Mouse (Mus musculus) embryonic facial prominence, embryonic 12.5 days (tissue): ENCODE data around the gene 1700088E04Rik. TPM values are rescaled to one million over a fixed set of nuclear protein-coding genes. Genes with fewer than 3 reads are reported as not detected.

Experiments used
- ATAC-seq: fragments of 200-750 bp; cut with Nextera tagmentation; 2 replicates; pipeline ENCODE4 v1.8.0; 2017; ENCODE audit not compliant: insufficient number of reproducible peaks, insufficient read depth, low FRiP score, low TSS enrichment
- H3K27ac ChIP-seq: fragments of 300-500 bp; sonication (generic); 2 replicates; pipeline ENCODE4 v1.5.1; 2016; ENCODE audit warnings: mild to moderate bottlenecking
- H3K27me3 ChIP-seq: fragments of 300-500 bp; sonication (generic); 2 replicates; pipeline ENCODE4 v1.6.1; 2016; ENCODE audit warnings: mild to moderate bottlenecking, moderate library complexity
- H3K36me3 ChIP-seq: fragments of 300-500 bp; sonication (generic); 2 replicates; pipeline ENCODE4 v1.6.1; 2016; ENCODE audit warnings: mild to moderate bottlenecking
- H3K4me1 ChIP-seq: fragments of 300-500 bp; sonication (generic); 2 replicates; pipeline ENCODE4 v1.6.1; 2016
- H3K4me2 ChIP-seq: fragments of 300-500 bp; sonication (generic); replicated peaks from 2 replicates; pipeline ENCODE4 v1.6.1; 2016; ENCODE audit warnings: mild to moderate bottlenecking, moderate library complexity
- H3K4me3 ChIP-seq: fragments of 300-500 bp; sonication (generic); 2 replicates; pipeline ENCODE4 v1.5.1; 2016; ENCODE audit warnings: mild to moderate bottlenecking
- H3K9ac ChIP-seq: fragments of 300-500 bp; sonication (generic); 2 replicates; pipeline ENCODE4 v1.6.1; 2016; ENCODE audit warnings: mild to moderate bottlenecking, moderate library complexity
- H3K9me3 ChIP-seq: fragments of 300-500 bp; sonication (generic); 2 replicates; pipeline ENCODE4 v1.6.1; 2016; ENCODE audit warnings: mild to moderate bottlenecking, moderate library complexity
- WGBS: fragments of 180-500 bp; shearing (Covaris S2); methylation state at CpG from one replicate; pipeline ENCODE4 v1.1.7; 2016; 5-methylcytosine and 5-hydroxymethylcytosine counted together
- polyA plus RNA-seq: library from polyadenylated mRNA; unstranded; fragments of >200 nt; fragmentation: Nextera tagmentation; extraction: Ambion mirVana; gene quantifications from 2 replicates; pipeline ENCODE4 v1.2.1, GENCODE M21; 2016

1700088E04Rik gene
- 7.3 and 7.4 TPM in 2 replicates for polyA plus RNA-seq

GRCm38 (mm10) chr15:79140866-79141565 is at the start of gene 1700088E04Rik, which contains the start of gene Polr2f:
TSS of gene 1700088E04Rik (minus strand) at chr15:79141253.
TSS of gene Polr2f (plus strand) at chr15:79141009.
- Histone ChIP-seq H3K9ac (peak within 1 kb of the TSS; percentile 65), H3K27ac (no peak within 1 kb of the TSS), H3K27me3 (no peaks in the 10 kb centered on the region), H3K36me3 (peaks cover 21% of the 10 kb centered on the region), H3K4me3 (peak within 1 kb of the TSS; percentile 69), H3K4me2 (peak within 1 kb of the TSS; percentile 89), H3K4me1 (peaks cover 16% of the 10 kb centered on the region), H3K9me3 (no peaks in the 10 kb centered on the region)
- under 1% methylated on average over 57 of the region's 57 CpGs for WGBS
- ATAC-seq, result peak; percentile 74

DNA sequence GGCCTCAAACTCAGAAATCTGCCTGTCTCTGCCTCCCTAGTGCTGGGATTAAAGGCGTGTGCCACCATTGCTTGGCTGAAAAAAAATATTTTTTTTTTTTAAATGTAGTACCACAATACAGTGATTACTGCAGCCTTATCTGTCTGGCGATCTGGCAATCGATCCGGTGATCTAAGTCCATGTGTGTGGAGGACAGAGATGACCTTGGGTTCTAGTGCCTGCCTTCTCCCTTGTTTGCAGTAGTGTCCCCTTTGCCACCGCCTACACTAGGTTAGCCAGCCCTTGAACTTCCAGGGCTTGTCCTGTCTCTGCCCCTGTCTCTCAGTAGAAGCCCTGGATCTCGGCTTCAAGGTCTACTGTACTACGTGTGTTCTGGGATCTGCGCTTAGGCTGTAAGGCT is 46.8 kb upstream of the 1700088E04Rik start:
- H3K9me3 ChIP-seq, result no peaks in the 10 kb centered on the region
- H3K27me3 ChIP-seq, result no peaks in the 10 kb centered on the region
- no peak overlapping the region for H3K4me2 ChIP-seq
- no peak overlapping the region for H3K27ac ChIP-seq
- ATAC-seq, result no peak
- peaks cover 2% of the 10 kb centered on the region; the same call in 1 of the 2 replicates for H3K4me1 ChIP-seq
- H3K9ac ChIP-seq, result no peak overlapping the region
- no peaks in the 10 kb centered on the region for H3K36me3 ChIP-seq
- 93% methylated on average over 8 of the region's 8 CpGs for WGBS
- no peak overlapping the region for H3K4me3 ChIP-seq

DNA sequence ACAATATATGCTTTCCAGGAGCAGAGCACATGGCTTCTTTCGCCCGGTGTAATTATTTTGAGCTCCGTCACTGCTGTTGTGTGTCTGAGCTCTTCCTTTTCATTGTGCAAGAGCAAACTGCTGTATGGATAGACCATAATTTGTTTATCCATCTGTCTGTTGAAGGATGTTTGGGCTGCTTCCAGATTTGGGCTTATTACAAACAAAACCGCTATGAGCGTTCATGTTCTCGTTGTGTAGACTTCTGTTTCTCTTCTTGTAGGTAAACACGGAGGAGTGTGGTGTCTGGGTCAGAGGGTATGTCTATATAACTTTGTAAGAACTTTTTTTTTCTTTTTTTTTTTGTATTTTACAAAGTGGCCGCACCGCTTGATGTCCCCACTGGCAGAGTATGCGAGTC is 44.2 kb upstream of the 1700088E04Rik start:
- no peaks in the 10 kb centered on the region for H3K4me1 ChIP-seq
- H3K9me3 ChIP-seq, result no peaks in the 10 kb centered on the region
- H3K27ac ChIP-seq, result no peak overlapping the region
- ATAC-seq, result no peak
- no peak overlapping the region for H3K4me2 ChIP-seq
- no peaks in the 10 kb centered on the region for H3K27me3 ChIP-seq
- H3K4me3 ChIP-seq, result no peak overlapping the region
- WGBS, result 86% methylated on average over 10 of the region's 10 CpGs
- H3K9ac ChIP-seq, result no peak overlapping the region
- no peaks in the 10 kb centered on the region for H3K36me3 ChIP-seq

- no peaks in the 10 kb centered on the region for H3K27me3 ChIP-seq
- H3K9me3 ChIP-seq, result no peaks in the 10 kb centered on the region
- no peak overlapping the region for H3K27ac ChIP-seq
- H3K4me2 ChIP-seq, result no peak overlapping the region
- 43% methylated on average over 6 of the region's 6 CpGs for WGBS
- no peaks in the 10 kb centered on the region for H3K36me3 ChIP-seq
- no peak for ATAC-seq
- no peak overlapping the region for H3K4me3 ChIP-seq
- peaks cover 5% of the 10 kb centered on the region; the same call in 1 of the 2 replicates for H3K4me1 ChIP-seq
- H3K9ac ChIP-seq, result no peak overlapping the region
These were observed 35.9 kb upstream of the 1700088E04Rik start for GRCm38 (mm10) chr15:79176905-79177304.

DNA sequence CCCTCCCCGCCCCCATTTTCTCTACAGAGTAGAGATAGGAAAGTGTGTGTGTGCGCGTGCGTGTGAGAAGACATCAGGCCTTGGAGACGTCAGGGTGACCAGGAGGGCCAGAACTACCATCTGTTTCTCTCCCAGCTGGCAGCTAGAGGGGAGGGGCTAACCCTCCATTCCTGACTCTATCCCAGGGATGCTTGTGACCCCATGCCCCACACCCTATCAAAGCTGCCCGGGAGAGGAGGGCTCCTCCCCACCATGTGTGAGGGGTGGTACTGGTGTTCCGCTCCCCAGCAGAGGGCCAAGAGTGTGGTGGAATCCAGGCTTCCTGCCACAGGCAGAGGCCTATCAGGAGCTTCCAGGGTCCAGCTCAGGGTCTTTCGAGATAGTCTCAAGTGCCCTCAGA is 25.7 kb upstream of the 1700088E04Rik start:
- Histone ChIP-seq H3K4me3 (no peak overlapping the region), H3K9me3 (no peaks in the 10 kb centered on the region), H3K9ac (no peak overlapping the region), H3K4me2 (no peak overlapping the region), H3K27me3 (peaks cover 47% of the 10 kb centered on the region), H3K27ac (peak overlapping the region; percentile 52; the same call in 1 of the 2 replicates), H3K4me1 (peaks cover 18% of the 10 kb centered on the region), H3K36me3 (no peaks in the 10 kb centered on the region)
- no peak for ATAC-seq
- WGBS, result 45% methylated on average over 8 of the region's 8 CpGs

DNA sequence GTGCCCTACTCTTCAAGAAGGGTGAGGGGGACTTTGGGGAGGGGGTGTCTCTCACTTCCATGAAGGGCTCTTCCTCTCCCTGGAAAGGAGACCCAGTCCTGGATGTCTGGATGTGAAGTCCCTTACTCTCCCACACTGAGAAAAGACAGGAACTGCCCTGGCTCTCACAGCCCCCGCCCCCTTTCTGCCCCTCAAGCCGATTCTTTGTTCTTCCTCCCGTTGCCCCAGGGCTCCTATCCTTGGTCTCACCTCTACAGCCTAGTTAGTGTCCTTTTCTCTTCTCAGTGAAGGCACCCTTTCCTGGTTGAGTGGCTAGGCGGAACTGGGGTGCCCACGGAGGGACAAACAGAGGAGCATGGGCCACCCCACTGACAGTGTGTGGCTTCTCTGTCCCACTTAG is 24.1 kb upstream of the 1700088E04Rik start, which contains the start of gene Sox10:
Sox10 (minus strand) TSS at position 101 of the 400 bp plus-strand sequence.
- Histone ChIP-seq H3K27ac (peak within 1 kb of the TSS; percentile 52), H3K9me3 (no peaks in the 10 kb centered on the region), H3K9ac (peak within 1 kb of the TSS; percentile 40; the same call in 1 of the 2 replicates), H3K27me3 (peaks cover 61% of the 10 kb centered on the region), H3K4me1 (peaks cover 18% of the 10 kb centered on the region), H3K4me2 (peak within 1 kb of the TSS; percentile 39), H3K4me3 (peak within 1 kb of the TSS; percentile 33), H3K36me3 (no peaks in the 10 kb centered on the region)
- WGBS, result 31% methylated on average over 5 of the region's 5 CpGs
- no peak for ATAC-seq

DNA sequence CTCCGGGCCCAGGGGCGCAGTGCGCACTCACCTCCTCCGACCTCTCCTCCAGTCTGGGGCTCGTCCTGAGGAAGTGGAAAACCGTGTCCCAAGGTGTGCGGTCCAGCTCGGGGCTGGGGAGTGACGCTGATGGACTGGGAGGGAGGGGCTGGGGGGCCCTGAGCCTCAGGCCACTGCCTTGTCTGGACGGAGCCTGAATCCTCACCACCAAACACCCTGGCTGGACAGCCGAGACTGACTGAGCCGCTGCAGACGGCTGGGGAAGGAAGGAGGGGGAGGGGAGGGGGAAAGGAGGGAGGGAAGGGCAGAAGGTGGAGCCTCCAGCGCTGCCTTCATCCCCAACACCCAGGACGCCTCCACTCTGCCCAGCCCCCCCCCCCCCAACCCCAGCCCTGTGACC is 23.2 kb upstream of the 1700088E04Rik start:
- Histone ChIP-seq H3K4me2 (peak overlapping the region; percentile 39), H3K27me3 (peaks cover 61% of the 10 kb centered on the region)

GRCm38 (mm10) chr15:79162822-79163221 is 21.8 kb upstream of the 1700088E04Rik start:
- Histone ChIP-seq H3K4me2 (peak overlapping the region; percentile 39), H3K36me3 (no peaks in the 10 kb centered on the region), H3K4me1 (peaks cover 18% of the 10 kb centered on the region), H3K9me3 (no peaks in the 10 kb centered on the region), H3K27me3 (peaks cover 61% of the 10 kb centered on the region), H3K9ac (peak overlapping the region; percentile 41), H3K27ac (peak overlapping the region; percentile 54; the same call in 1 of the 2 replicates), H3K4me3 (peak overlapping the region; percentile 33)
- no peak for ATAC-seq
- WGBS, result 35% methylated on average over 14 of the region's 14 CpGs

More for the DNA sequence above, 23.2 kb upstream of the 1700088E04Rik start:
- Histone ChIP-seq H3K4me3 (peak overlapping the region; percentile 33), H3K9ac (peak overlapping the region; percentile 40; the same call in 1 of the 2 replicates), H3K4me1 (peaks cover 18% of the 10 kb centered on the region), H3K27ac (peak overlapping the region; percentile 50; the same call in 1 of the 2 replicates), H3K36me3 (no peaks in the 10 kb centered on the region), H3K9me3 (no peaks in the 10 kb centered on the region)
- ATAC-seq, result no peak
- WGBS, result 6% methylated on average over 10 of the region's 15 CpGs

GRCm38 (mm10) chr15:79162301-79162700 is 21.2 kb upstream of the 1700088E04Rik start:
- Histone ChIP-seq H3K36me3 (no peaks in the 10 kb centered on the region), H3K4me2 (peak overlapping the region; percentile 39), H3K4me1 (peaks cover 18% of the 10 kb centered on the region), H3K4me3 (peak overlapping the region; percentile 33), H3K9ac (0 out of 2 replicates have a peak overlapping the region, but pooled peaks have one; percentile 19), H3K9me3 (no peaks in the 10 kb centered on the region), H3K27ac (no peak overlapping the region), H3K27me3 (peaks cover 61% of the 10 kb centered on the region)
- 53% methylated on average over 7 of the region's 7 CpGs for whole genome bisulfite sequencing
- ATAC-seq, result no peak

GRCm38 (mm10) chr15:79155572-79155971 is 14.5 kb upstream of the 1700088E04Rik start:
- ATAC-seq, result no peak
- 35% methylated on average over 3 of the region's 3 CpGs for WGBS
- Histone ChIP-seq H3K4me3 (no peak overlapping the region), H3K27me3 (0 out of 2 replicates have a peak, but pooled peaks cover 3% of the 10 kb centered on the region), H3K9ac (no peak overlapping the region), H3K36me3 (peaks cover 21% of the 10 kb centered on the region), H3K4me2 (no peak overlapping the region), H3K4me1 (peaks cover 19% of the 10 kb centered on the region; the same call in 1 of the 2 replicates), H3K9me3 (no peaks in the 10 kb centered on the region), H3K27ac (no peak overlapping the region)

- peak overlapping the region; percentile 80; the same call in 1 of the 2 replicates for H3K27ac ChIP-seq
- H3K27me3 ChIP-seq, result no peaks in the 10 kb centered on the region
- peaks cover 38% of the 10 kb centered on the region for H3K36me3 ChIP-seq
- no peak overlapping the region for H3K9ac ChIP-seq
- no peak overlapping the region for H3K4me3 ChIP-seq
- no peaks in the 10 kb centered on the region for H3K9me3 ChIP-seq
- WGBS, result 21% methylated on average over 6 of the region's 6 CpGs
- no peak for ATAC-seq
- H3K4me1 ChIP-seq, result peaks cover 19% of the 10 kb centered on the region; the same call in 1 of the 2 replicates
- H3K4me2 ChIP-seq, result no peak overlapping the region
These were observed 11.7 kb upstream of the 1700088E04Rik start for GRCm38 (mm10) chr15:79152709-79153108.

GRCm38 (mm10) chr15:79151881-79152280 is 10.8 kb upstream of the 1700088E04Rik start:
- peak; percentile 66 for ATAC-seq
- Histone ChIP-seq H3K9me3 (no peaks in the 10 kb centered on the region), H3K4me1 (peaks cover 19% of the 10 kb centered on the region; the same call in 1 of the 2 replicates), H3K27ac (peak overlapping the region; percentile 80), H3K27me3 (no peaks in the 10 kb centered on the region), H3K36me3 (peaks cover 46% of the 10 kb centered on the region), H3K4me3 (no peak overlapping the region), H3K4me2 (no peak overlapping the region), H3K9ac (no peak overlapping the region)
- 20% methylated on average over 8 of the region's 8 CpGs for WGBS
